Mouse (Mus musculus) liver, embryonic 14.5 days (tissue): Measurements from ENCODE around the gene B3galnt1. TPM values are rescaled to one million over a fixed set of nuclear protein-coding genes. Genes with fewer than 3 reads are reported as not detected.

Experiments used
- ATAC-seq: fragments of 200-750 bp; cut with Nextera tagmentation; 2 replicates; pipeline ENCODE4 v1.8.0; 2017; ENCODE audit warnings: moderate number of reproducible peaks, mild to moderate bottlenecking, moderate library complexity; ENCODE audit not compliant: insufficient read depth
- DNase-seq, 3 experiments: peaks; one replicate each; pipeline ENCODE4 v3.0.0-alpha.2; 2012 to 2013; ENCODE audit warnings: low read depth in 3 of 3, low spot score in 3 of 3
- H3K27ac ChIP-seq: fragments of 300-500 bp; sonication (generic); 2 replicates; pipeline ENCODE4 v1.5.1; 2014; ENCODE audit warnings: moderate library complexity, mild to moderate bottlenecking, control low read depth, inconsistent platforms
- H3K27me3 ChIP-seq: fragments of 300-500 bp; sonication (generic); 2 replicates; pipeline ENCODE4 v1.6.1; 2014; ENCODE audit warnings: mild to moderate bottlenecking, low read length, moderate library complexity; ENCODE audit not compliant: control insufficient read depth, insufficient read depth
- H3K36me3 ChIP-seq: fragments of 300-500 bp; sonication (generic); replicated peaks from 2 replicates; pipeline ENCODE4 v1.6.1; 2014; ENCODE audit warnings: low read depth; ENCODE audit not compliant: control insufficient read depth, insufficient read depth
- H3K4me1 ChIP-seq, 2 experiments: fragments of 200-500 bp in 1 of 2; fragments of 300-500 bp in 1 of 2; sonication (generic) in 1 of 2; replicated peaks; 2 replicates each; pipeline ENCODE4 v1.6.1; 2012 to 2014; ENCODE audit warnings: antibody characterized with exemption in 1 of 2, inconsistent platforms in 1 of 2, low read length in 1 of 2; ENCODE audit not compliant: control insufficient read depth in 2 of 2, insufficient read depth in 2 of 2
- H3K4me2 ChIP-seq: fragments of 300-500 bp; sonication (generic); 2 replicates; pipeline ENCODE4 v1.6.1; 2014; ENCODE audit warnings: low read depth, mild to moderate bottlenecking, control low read depth, moderate library complexity
- H3K4me3 ChIP-seq, 2 experiments: fragments of 200-500 bp in 1 of 2; fragments of 300-500 bp in 1 of 2; sonication (generic) in 1 of 2; 2 replicates each; pipeline ENCODE4 v1.5.1; 2012 to 2014; ENCODE audit warnings: low read depth in 2 of 2, low read length in 2 of 2, mild to moderate bottlenecking in 2 of 2, control low read depth in 1 of 2, inconsistent platforms in 1 of 2, moderate library complexity in 1 of 2; ENCODE audit not compliant: insufficient read depth in 1 of 2
- H3K9ac ChIP-seq: fragments of 300-500 bp; sonication (generic); replicated peaks from 2 replicates; pipeline ENCODE4 v1.6.1; 2014; ENCODE audit warnings: mild to moderate bottlenecking, control low read depth, moderate library complexity
- H3K9me3 ChIP-seq: fragments of 300-500 bp; sonication (generic); 2 replicates; pipeline ENCODE4 v1.6.1; 2016; ENCODE audit warnings: low read length, mixed read lengths; ENCODE audit not compliant: control insufficient read depth
- CTCF ChIP-seq: IDR thresholded peaks from 2 replicates; pipeline ENCODE4 v1.5.1; 2016; ENCODE audit warnings: antibody characterized with exemption, low read depth, control low read depth
- EP300 ChIP-seq: IDR thresholded peaks from 2 replicates; pipeline ENCODE4 v1.6.1; 2016; ENCODE audit warnings: antibody characterized with exemption, low read depth
- WGBS: fragments of 180-500 bp; shearing (Covaris S2); extraction: QIAGEN DNeasy Blood & Tissue Kit; methylation state at CpG from one replicate; pipeline ENCODE4 v1.1.7; 2014; ENCODE audit not compliant: insufficient replicate concordance; 5-methylcytosine and 5-hydroxymethylcytosine counted together
- polyA plus RNA-seq, 2 experiments: library from polyadenylated mRNA; depleted of rRNA in 1 of 2; stranded (reverse) in 1 of 2; unstranded in 1 of 2; fragments of >200 nt; fragmentation: Nextera tagmentation in 1 of 2; extraction: Ambion mirVana in 1 of 2; gene quantifications; 2 replicates each; pipeline versions ENCODE4 v1.2.1 to v1.2.3; 2012 to 2014

Gene B3galnt1
- polyA plus RNA-seq, 2 experiments: 1.3 to 2.9 TPM

- no peak for ATAC-seq
- no peaks in the 10 kb centered on the region for H3K4me1 ChIP-seq
- H3K27me3 ChIP-seq: no peaks in the 10 kb centered on the region
- H3K27ac ChIP-seq: no peak overlapping the region
- no peaks in the 10 kb centered on the region for H3K9me3 ChIP-seq
- 75% methylated on average over 4 of the region's 4 CpGs for WGBS
- no peak for TF ChIP-seq CTCF
- no peak for TF ChIP-seq EP300
- no peak overlapping the region for H3K9ac ChIP-seq
- no peak for DNase-seq
- no peak overlapping the region for H3K4me3 ChIP-seq
- no peak overlapping the region for H3K4me2 ChIP-seq
- no peaks in the 10 kb centered on the region for H3K36me3 ChIP-seq
These were observed 66.1 kb downstream of the B3galnt1 start for GRCm38 (mm10) chr3:69532687-69533086.

GRCm38 (mm10) chr3:69531511-69531910, 67.2 kb downstream of the B3galnt1 start:
- no peak overlapping the region for H3K27ac ChIP-seq
- H3K4me3 ChIP-seq: no peak overlapping the region
- DNase-seq (no peak), ATAC-seq (no peak)
- H3K27me3 ChIP-seq: no peaks in the 10 kb centered on the region
- no peaks in the 10 kb centered on the region for H3K9me3 ChIP-seq
- 75% methylated on average over 9 of the region's 9 CpGs for WGBS
- H3K4me2 ChIP-seq: no peak overlapping the region
- no peaks in the 10 kb centered on the region for H3K4me1 ChIP-seq
- no peaks in the 10 kb centered on the region for H3K36me3 ChIP-seq
- no peak for TF ChIP-seq CTCF
- no peak for TF ChIP-seq EP300
- H3K9ac ChIP-seq: no peak overlapping the region

DNA sequence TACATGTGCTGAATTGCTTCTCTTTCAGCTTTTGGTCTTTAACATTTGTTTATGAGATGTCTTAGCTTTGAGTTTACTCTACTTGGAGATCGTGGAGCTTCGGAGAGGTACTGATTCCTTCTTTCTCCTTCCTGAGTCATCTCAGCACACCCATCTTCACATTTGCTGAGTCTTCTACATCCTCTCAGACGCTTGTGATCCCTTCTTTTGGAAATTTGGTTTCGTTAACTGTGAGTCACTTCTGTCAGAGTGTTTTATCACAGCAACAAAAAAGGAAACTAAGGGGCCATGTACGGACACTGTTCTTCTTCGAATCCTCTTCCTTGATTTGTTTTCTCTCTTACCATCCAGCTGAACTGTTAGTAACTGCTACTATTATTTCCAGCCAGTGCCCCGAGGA, 69.2 kb downstream of the B3galnt1 start:
- no peak overlapping the region for H3K9ac ChIP-seq

GRCm38 (mm10) chr3:69527384-69527783, 71.4 kb downstream of the B3galnt1 start:
- Histone ChIP-seq H3K9me3 (no peaks in the 10 kb centered on the region), H3K4me3 (no peak overlapping the region), H3K9ac (no peak overlapping the region), H3K36me3 (no peaks in the 10 kb centered on the region), H3K27me3 (no peaks in the 10 kb centered on the region), H3K4me1 (no peaks in the 10 kb centered on the region), H3K4me2 (no peak overlapping the region), H3K27ac (no peak overlapping the region)
- 81% methylated on average over 1 of the region's 1 CpGs for WGBS
- no peak for DNase-seq
- no peak for TF ChIP-seq CTCF
- TF ChIP-seq EP300: no peak
- no peak for ATAC-seq

More for the DNA sequence above, 69.2 kb downstream of the B3galnt1 start:
- H3K9me3 ChIP-seq: no peaks in the 10 kb centered on the region
- 63% methylated on average over 7 of the region's 7 CpGs for WGBS
- H3K27ac ChIP-seq: no peak overlapping the region
- ATAC-seq (no peak), DNase-seq (no peak)
- H3K4me3 ChIP-seq: no peak overlapping the region
- TF ChIP-seq EP300 (no peak), CTCF (no peak)
- H3K36me3 ChIP-seq: no peaks in the 10 kb centered on the region
- no peaks in the 10 kb centered on the region for H3K27me3 ChIP-seq
- H3K4me2 ChIP-seq: no peak overlapping the region
- H3K4me1 ChIP-seq: no peaks in the 10 kb centered on the region

DNA sequence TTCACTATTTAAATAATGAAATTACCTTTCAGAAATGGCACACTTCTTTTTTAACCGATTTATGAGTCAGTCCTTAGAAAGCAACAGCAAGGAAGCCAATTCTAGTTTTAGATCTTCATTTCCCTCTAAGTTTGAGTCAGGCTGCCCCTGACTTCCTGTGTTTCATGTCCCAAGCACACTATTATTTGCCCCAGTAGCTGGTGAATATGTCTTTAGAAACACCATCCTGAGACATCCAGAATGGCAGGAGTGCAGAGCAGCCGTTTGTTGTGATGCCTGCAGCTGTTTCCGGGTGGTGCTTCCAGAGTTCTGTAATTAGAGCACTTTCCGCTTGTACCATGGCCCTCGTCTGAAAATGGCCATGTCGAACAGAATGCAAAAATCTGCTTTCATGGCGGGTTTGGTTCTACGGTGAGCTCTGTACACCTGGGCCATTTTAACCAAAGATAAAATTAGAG, 73.7 kb downstream of the B3galnt1 start:
- Histone ChIP-seq H3K9ac (no peak overlapping the region), H3K4me3 (no peak overlapping the region), H3K27ac (no peak overlapping the region), H3K9me3 (no peaks in the 10 kb centered on the region), H3K27me3 (no peaks in the 10 kb centered on the region), H3K4me2 (no peak overlapping the region), H3K4me1 (no peaks in the 10 kb centered on the region), H3K36me3 (no peaks in the 10 kb centered on the region)
- DNase-seq: no peak
- TF ChIP-seq CTCF (no peak), EP300 (no peak)
- ATAC-seq: no peak
- 64% methylated on average over 8 of the region's 8 CpGs for WGBS
